Comparison of ENCODE assay signal across 6 mouse cellular contexts in the genomic region with DNA sequence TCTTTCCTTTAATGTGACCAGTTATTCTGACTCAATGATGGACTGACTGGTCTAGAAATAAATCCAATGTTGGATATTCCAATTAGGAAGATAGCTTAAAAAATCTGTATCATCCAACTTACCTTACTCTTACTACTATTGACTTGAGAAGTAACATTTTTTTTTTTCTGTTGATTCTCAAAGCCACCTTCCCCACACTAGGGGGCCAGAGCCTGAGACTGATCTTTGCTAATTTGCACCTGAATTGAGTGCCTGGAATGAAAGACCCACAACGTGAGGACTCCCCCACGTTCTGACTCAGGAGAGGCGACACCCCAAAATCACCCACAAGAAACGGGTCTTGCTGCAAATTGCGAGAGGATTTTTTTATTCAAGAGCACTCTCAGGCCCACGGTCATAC.
DNase-seq lines count a peak whose midpoint lies in the region; TF ChIP-seq lines count a peak whose summit lies in the region.
"Not testable (repeated sequence)": the region's sequence is repeated elsewhere in the genome, so short reads cannot be mapped to it uniquely, and the experiment has no call there.

No protein-coding gene starts in this region.

- DNase-seq in ES-CJ7 (ENCODE audit: low read depth, low spot score) (peak; percentile 85), ES-E14 (ENCODE audit: low read depth, low spot score) (peak; percentile 51), R1 (ENCODE audit: low read depth, low spot score) (peak; percentile 87), ZHBTc4 (ENCODE audit: low read depth, low spot score) (peak; percentile 80)
- peak; percentile 65 for DNase-seq in heart, adult 11 months

- not testable (repeated sequence) for TF ChIP-seq EP300 in ES-Bruce4 (IDR thresholded peaks at IDR 0.05; ENCODE audit: insufficient read depth, low read depth, low read length)

- H3K27ac ChIP-seq in ES-Bruce4 (ENCODE audit: insufficient read depth, low read length) (peak overlapping the region; percentile 71; the same call in 1 of the 2 replicates), ES-E14 (ENCODE audit: insufficient read depth, low read depth, low read length, poor library complexity, severe bottlenecking) (peak overlapping the region; percentile 88)

- not testable (repeated sequence) for H3K4me1 ChIP-seq in ES-Bruce4 (ENCODE audit: control insufficient read depth, insufficient read depth, low read length); ES-E14 (ENCODE audit: control insufficient read depth in 2 of 2, insufficient read depth in 2 of 2, low read length in 2 of 2, poor library complexity in 1 of 2)

- in situ Hi-C loops in ES-E14 (cut with MboI; ENCODE audit: low sequenced_read_pairs in 2 of 2, unreplicated experiment in 2 of 2): not testable (repeated sequence)

- not testable (repeated sequence) for H3K9ac ChIP-seq in ES-Bruce4 (ENCODE audit: low read depth, poor library complexity, severe bottlenecking); ES-E14 (ENCODE audit: insufficient read depth, low read depth, low read length, poor library complexity, severe bottlenecking)

- peaks cover 21% of the 10 kb centered on the region for H3K9me3 ChIP-seq in ES-Bruce4 (replicated peaks; ENCODE audit: control insufficient read depth, insufficient read depth, low read length, poor library complexity, severe bottlenecking)
- H3K9me3 ChIP-seq in ES-E14 (ENCODE audit: control insufficient read depth, insufficient read depth, low read depth, low read length): not testable (repeated sequence)

- H3K36me3 ChIP-seq in ES-Bruce4 (ENCODE audit: control insufficient read depth, insufficient read depth, low read length, poor library complexity, severe bottlenecking); ES-E14 (ENCODE audit: control insufficient read depth, insufficient read depth, low read length, poor library complexity, severe bottlenecking): not testable (repeated sequence)

- TF ChIP-seq POLR2A in ES-Bruce4 (IDR thresholded peaks at IDR 0.05; ENCODE audit: insufficient read depth, low read length): not testable (repeated sequence)

- TF ChIP-seq CTCF in ES-Bruce4 (IDR thresholded peaks at IDR 0.05; ENCODE audit: low read depth, low read length): not testable (repeated sequence)

- not testable (repeated sequence) for H3K4me3 ChIP-seq in ES-Bruce4 (ENCODE audit: low read depth, low read length); ES-E14 (ENCODE audit: insufficient read depth in 1 of 2, low read depth in 1 of 2, low read length in 2 of 2, poor library complexity in 1 of 2, severe bottlenecking in 1 of 2)

- H3K27me3 ChIP-seq in ES-Bruce4 (ENCODE audit: control insufficient read depth, insufficient read depth, low read length, poor library complexity, severe bottlenecking): not testable (repeated sequence)

TF ChIP-seq in ES-E14, 5 proteins besides CTCF, POLR2A, EP300 and RAD21:
- TF ChIP-seq ZNF384 (IDR thresholded peaks at IDR 0.05; ENCODE audit: low read depth, low read length): peak; percentile 67; the same call in 1 of the 2 replicates
TF ChIP-seq in ES-E14: peak in this region for 1; not testable (repeated sequence) for 4.
